Mouse (Mus musculus): ENCODE measurements around the gene Dll4. TPM values are rescaled to one million over a fixed set of nuclear protein-coding genes. Genes with fewer than 3 reads are reported as not detected.

The Dll4 gene
- polyA plus RNA-seq, 1 experiment from 2014 or later: 14.1 TPM

- Histone ChIP-seq H3K9me3 (replicated peaks; ENCODE audit: control insufficient read depth, low read length) (no peaks in the 10 kb centered on the region), H3K4me1 (ENCODE audit: control insufficient read depth, insufficient read depth, low read length) (no peaks in the 10 kb centered on the region), H3K9ac (ENCODE audit: low read length) (no peak overlapping the region), H3K27ac (ENCODE audit: low read length) (no peak overlapping the region), H3K4me2 (ENCODE audit: low read depth, low read length) (no peak overlapping the region), H3K4me3 (ENCODE audit: low read length) (no peak overlapping the region), H3K36me3 (ENCODE audit: control insufficient read depth, insufficient read depth) (peaks cover 56% of the 10 kb centered on the region), H3K27me3 (ENCODE audit: control insufficient read depth, insufficient read depth, low read length) (no peaks in the 10 kb centered on the region)
- 81% methylated on average over 3 of the region's 3 CpGs for WGBS
- no peak for ATAC-seq (replicated peaks; ENCODE audit: extremely low read depth, insufficient read depth, low FRiP score)
Observed at GRCm38 (mm10) chr2:119379455-119379854, 53.9 kb downstream of the Dll4 start.

Other genes with a start within 250 kb of the Dll4 start
- 26.5 and 34.6 TPM in 2 replicates for gene Rad51, start 213.0 kb upstream of the Dll4 start, polyA plus RNA-seq (2015; fragmentation: Nextera tagmentation; extraction: Ambion mirVana)
- gene Rmdn3, start 168.8 kb upstream of the Dll4 start, polyA plus RNA-seq (2015; fragmentation: Nextera tagmentation; extraction: Ambion mirVana): 27.0 and 28.4 TPM in 2 replicates
- gene Gchfr, start 158.0 kb upstream of the Dll4 start, polyA plus RNA-seq (2015; fragmentation: Nextera tagmentation; extraction: Ambion mirVana): 5.5 and 6.9 TPM in 2 replicates
- 0.35 and 0.46 TPM in 2 replicates for gene Gm14137, start 151.3 kb upstream of the Dll4 start, polyA plus RNA-seq (2015; fragmentation: Nextera tagmentation; extraction: Ambion mirVana)
- gene Zfyve19, start 117.2 kb upstream of the Dll4 start, polyA plus RNA-seq (2015; fragmentation: Nextera tagmentation; extraction: Ambion mirVana): 36.8 and 37.9 TPM in 2 replicates
- 10.5 and 11.2 TPM in 2 replicates for gene Dnajc17, start 117.0 kb upstream of the Dll4 start, polyA plus RNA-seq (2015; fragmentation: Nextera tagmentation; extraction: Ambion mirVana)
- gene Ppp1r14d, start 95.9 kb upstream of the Dll4 start, polyA plus RNA-seq (2015; fragmentation: Nextera tagmentation; extraction: Ambion mirVana): 0.18 and 0.26 TPM in 2 replicates
- 3.7 and 5.1 TPM in 2 replicates for gene Spint1, start 88.4 kb upstream of the Dll4 start, polyA plus RNA-seq (2015; fragmentation: Nextera tagmentation; extraction: Ambion mirVana)
- 1.0 and 1.3 TPM in 2 replicates for gene Rhov, start 54.5 kb upstream of the Dll4 start, polyA plus RNA-seq (2015; fragmentation: Nextera tagmentation; extraction: Ambion mirVana)
- 13.3 and 13.6 TPM in 2 replicates for gene Vps18, start 37.0 kb upstream of the Dll4 start, polyA plus RNA-seq (2015; fragmentation: Nextera tagmentation; extraction: Ambion mirVana)
- gene Chac1, start 25.4 kb downstream of the Dll4 start, polyA plus RNA-seq (2015; fragmentation: Nextera tagmentation; extraction: Ambion mirVana): 0.42 and 0.50 TPM in 2 replicates
- 2.5 and 3.0 TPM in 2 replicates for gene Ino80, start 151.9 kb downstream of the Dll4 start, polyA plus RNA-seq (2015; fragmentation: Nextera tagmentation; extraction: Ambion mirVana)
- 0.09 and 0.11 TPM in 2 replicates for gene Exd1, start 221.8 kb downstream of the Dll4 start, polyA plus RNA-seq (2015; fragmentation: Nextera tagmentation; extraction: Ambion mirVana)
- 52.3 and 52.5 TPM in 2 replicates for gene Chp1, start 221.9 kb downstream of the Dll4 start, polyA plus RNA-seq (2015; fragmentation: Nextera tagmentation; extraction: Ambion mirVana)

Measured in heart, embryonic 16.5 days (tissue).